Mouse (Mus musculus): ENCODE results near the gene Camk2d. TPM values are rescaled to one million over a fixed set of nuclear protein-coding genes. Genes with fewer than 3 reads are reported as not detected.
A peak's percentile ranks its signal among the peaks of the same experiment; 100 is the strongest.

The Camk2d gene
- polyA plus RNA-seq, 1 experiment from 2014 or later: 20.6 TPM

DNA sequence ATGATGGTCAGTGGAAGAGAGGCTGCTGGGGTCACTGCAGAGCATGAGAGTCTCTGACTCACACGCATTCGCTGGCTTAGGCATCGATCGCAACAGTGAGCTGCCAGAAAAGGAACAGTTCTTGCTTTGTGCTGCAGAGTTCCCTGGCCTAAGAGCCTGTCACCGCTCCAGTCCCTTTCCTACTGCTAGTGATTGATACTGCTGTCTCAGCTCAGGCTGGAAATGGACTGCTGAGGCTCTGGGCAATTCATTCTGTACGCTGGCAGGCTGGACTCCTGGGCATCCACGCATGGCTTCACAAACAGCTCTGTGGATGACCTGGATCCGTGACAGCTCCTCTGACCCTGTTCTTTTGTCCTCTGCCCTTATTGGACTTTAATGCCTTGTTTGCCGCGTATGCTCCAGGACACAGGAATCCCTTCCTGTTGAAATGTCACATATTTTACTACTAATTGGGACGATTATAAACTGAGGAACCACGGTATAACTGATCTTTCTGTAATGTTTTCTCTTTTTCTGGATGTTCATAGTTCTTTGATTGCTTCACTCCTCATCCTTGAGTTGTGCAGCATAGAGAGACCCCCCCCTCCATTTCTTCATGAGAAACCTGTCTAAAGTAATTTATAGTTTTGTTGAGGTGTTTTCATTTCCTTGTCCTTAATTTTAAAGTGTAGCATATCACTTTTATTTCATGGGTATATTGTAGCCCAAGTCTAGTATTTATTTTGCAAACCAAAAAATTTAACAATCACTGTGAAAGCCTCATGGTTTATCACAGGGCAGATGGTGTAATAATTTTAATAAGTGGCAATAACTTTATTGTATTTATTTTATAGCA is 99.6 kb downstream of the Camk2d start:
- 0 out of 2 replicates have a peak overlapping the region, but pooled peaks have one; percentile 16 for H3K9ac ChIP-seq (ENCODE audit: low read depth, low read length)
- WGBS: 17% methylated on average over 12 of the region's 12 CpGs
- no peaks in the 10 kb centered on the region for H3K27me3 ChIP-seq (ENCODE audit: control insufficient read depth, insufficient read depth, low read length)
- ATAC-seq (ENCODE audit: low FRiP score): peak; percentile 93
- no peak overlapping the region for H3K4me3 ChIP-seq (ENCODE audit: low read depth, low read length)
- DNase-seq (ENCODE audit: low spot score): peak; percentile 51
- peak overlapping the region; percentile 26; the same call in 1 of the 2 replicates for H3K4me2 ChIP-seq (replicated peaks; ENCODE audit: low read depth, low read length)
- no peaks in the 10 kb centered on the region for H3K9me3 ChIP-seq (ENCODE audit: control insufficient read depth, low read length)
- 0 out of 2 replicates have a peak overlapping the region, but pooled peaks have one; percentile 45 for H3K27ac ChIP-seq (ENCODE audit: low read depth, low read length)
- no peaks in the 10 kb centered on the region for H3K36me3 ChIP-seq (ENCODE audit: control insufficient read depth, insufficient read depth, low read length)
- no peaks in the 10 kb centered on the region for H3K4me1 ChIP-seq (replicated peaks; ENCODE audit: control insufficient read depth, insufficient read depth, low read length)

GRCm38 (mm10) chr3:126696620-126697019 is 100.5 kb downstream of the Camk2d start:
- Histone ChIP-seq H3K9me3 (ENCODE audit: control insufficient read depth, low read length) (no peaks in the 10 kb centered on the region), H3K4me2 (replicated peaks; ENCODE audit: low read depth, low read length) (no peak overlapping the region), H3K4me1 (replicated peaks; ENCODE audit: control insufficient read depth, insufficient read depth, low read length) (no peaks in the 10 kb centered on the region), H3K36me3 (ENCODE audit: control insufficient read depth, insufficient read depth, low read length) (no peaks in the 10 kb centered on the region), H3K9ac (ENCODE audit: low read depth, low read length) (no peak overlapping the region), H3K4me3 (ENCODE audit: low read depth, low read length) (no peak overlapping the region), H3K27ac (ENCODE audit: low read depth, low read length) (no peak overlapping the region), H3K27me3 (ENCODE audit: control insufficient read depth, insufficient read depth, low read length) (no peaks in the 10 kb centered on the region)
- DNase-seq (ENCODE audit: low spot score): no peak
- no peak for ATAC-seq (ENCODE audit: low FRiP score)
- WGBS: 84% methylated on average over 6 of the region's 6 CpGs

GRCm38 (mm10) chr3:126699740-126700139 is 103.6 kb downstream of the Camk2d start:
- Histone ChIP-seq H3K9ac (ENCODE audit: low read depth, low read length) (no peak overlapping the region), H3K4me3 (ENCODE audit: low read depth, low read length) (no peak overlapping the region), H3K27me3 (ENCODE audit: control insufficient read depth, insufficient read depth, low read length) (no peaks in the 10 kb centered on the region), H3K27ac (ENCODE audit: low read depth, low read length) (no peak overlapping the region), H3K4me2 (replicated peaks; ENCODE audit: low read depth, low read length) (no peak overlapping the region), H3K36me3 (ENCODE audit: control insufficient read depth, insufficient read depth, low read length) (no peaks in the 10 kb centered on the region), H3K9me3 (ENCODE audit: control insufficient read depth, low read length) (no peaks in the 10 kb centered on the region), H3K4me1 (replicated peaks; ENCODE audit: control insufficient read depth, insufficient read depth, low read length) (no peaks in the 10 kb centered on the region)
- WGBS: 77% methylated on average over 3 of the region's 3 CpGs
- ATAC-seq (ENCODE audit: low FRiP score) (no peak), DNase-seq (ENCODE audit: low spot score) (no peak)

GRCm38 (mm10) chr3:126701067-126701466 is 105.0 kb downstream of the Camk2d start:
- Histone ChIP-seq H3K36me3 (ENCODE audit: control insufficient read depth, insufficient read depth, low read length) (no peaks in the 10 kb centered on the region), H3K9ac (ENCODE audit: low read depth, low read length) (no peak overlapping the region), H3K27me3 (ENCODE audit: control insufficient read depth, insufficient read depth, low read length) (no peaks in the 10 kb centered on the region), H3K27ac (ENCODE audit: low read depth, low read length) (no peak overlapping the region), H3K4me1 (replicated peaks; ENCODE audit: control insufficient read depth, insufficient read depth, low read length) (no peaks in the 10 kb centered on the region), H3K9me3 (ENCODE audit: control insufficient read depth, low read length) (no peaks in the 10 kb centered on the region), H3K4me2 (replicated peaks; ENCODE audit: low read depth, low read length) (no peak overlapping the region), H3K4me3 (ENCODE audit: low read depth, low read length) (no peak overlapping the region)
- DNase-seq (ENCODE audit: low spot score) (no peak), ATAC-seq (ENCODE audit: low FRiP score) (no peak)
- WGBS: 96% methylated on average over 6 of the region's 6 CpGs

- H3K9me3 ChIP-seq (ENCODE audit: control insufficient read depth, low read length): no peaks in the 10 kb centered on the region
- 89% methylated on average over 6 of the region's 6 CpGs for WGBS
- no peaks in the 10 kb centered on the region for H3K27me3 ChIP-seq (ENCODE audit: control insufficient read depth, insufficient read depth, low read length)
- ATAC-seq (ENCODE audit: low FRiP score) (no peak), DNase-seq (ENCODE audit: low spot score) (no peak)
- H3K4me1 ChIP-seq (replicated peaks; ENCODE audit: control insufficient read depth, insufficient read depth, low read length): no peaks in the 10 kb centered on the region
- H3K9ac ChIP-seq (ENCODE audit: low read depth, low read length): no peak overlapping the region
- H3K36me3 ChIP-seq (ENCODE audit: control insufficient read depth, insufficient read depth, low read length): no peaks in the 10 kb centered on the region
- no peak overlapping the region for H3K4me2 ChIP-seq (replicated peaks; ENCODE audit: low read depth, low read length)
- H3K4me3 ChIP-seq (ENCODE audit: low read depth, low read length): no peak overlapping the region
- H3K27ac ChIP-seq (ENCODE audit: low read depth, low read length): no peak overlapping the region
Measured at GRCm38 (mm10) chr3:126701586-126701985, 105.5 kb downstream of the Camk2d start.

- Histone ChIP-seq H3K9ac (ENCODE audit: low read depth, low read length) (no peak overlapping the region), H3K27ac (ENCODE audit: low read depth, low read length) (no peak overlapping the region), H3K27me3 (ENCODE audit: control insufficient read depth, insufficient read depth, low read length) (no peaks in the 10 kb centered on the region), H3K9me3 (ENCODE audit: control insufficient read depth, low read length) (no peaks in the 10 kb centered on the region), H3K4me2 (replicated peaks; ENCODE audit: low read depth, low read length) (no peak overlapping the region), H3K4me1 (replicated peaks; ENCODE audit: control insufficient read depth, insufficient read depth, low read length) (no peaks in the 10 kb centered on the region), H3K36me3 (ENCODE audit: control insufficient read depth, insufficient read depth, low read length) (no peaks in the 10 kb centered on the region), H3K4me3 (ENCODE audit: low read depth, low read length) (no peak overlapping the region)
- no peak for DNase-seq (ENCODE audit: low spot score)
- WGBS: 89% methylated on average over 1 of the region's 1 CpGs
- ATAC-seq (ENCODE audit: low FRiP score): no peak
Measured at GRCm38 (mm10) chr3:126705490-126705889, 109.4 kb downstream of the Camk2d start.

- H3K36me3 ChIP-seq (ENCODE audit: control insufficient read depth, insufficient read depth, low read length): no peaks in the 10 kb centered on the region
- no peak overlapping the region for H3K4me3 ChIP-seq (ENCODE audit: low read depth, low read length)
- no peak overlapping the region for H3K27ac ChIP-seq (ENCODE audit: low read depth, low read length)
- no peaks in the 10 kb centered on the region for H3K9me3 ChIP-seq (ENCODE audit: control insufficient read depth, low read length)
- no peaks in the 10 kb centered on the region for H3K27me3 ChIP-seq (ENCODE audit: control insufficient read depth, insufficient read depth, low read length)
- WGBS: 66% methylated on average over 1 of the region's 1 CpGs
- H3K9ac ChIP-seq (ENCODE audit: low read depth, low read length): no peak overlapping the region
- no peaks in the 10 kb centered on the region for H3K4me1 ChIP-seq (replicated peaks; ENCODE audit: control insufficient read depth, insufficient read depth, low read length)
- no peak overlapping the region for H3K4me2 ChIP-seq (replicated peaks; ENCODE audit: low read depth, low read length)
- DNase-seq (ENCODE audit: low spot score) (no peak), ATAC-seq (ENCODE audit: low FRiP score) (no peak)
Measured at GRCm38 (mm10) chr3:126714281-126714680, 118.2 kb downstream of the Camk2d start.

- no peak for ATAC-seq (ENCODE audit: low FRiP score)
- no peak for DNase-seq (ENCODE audit: low spot score)
- WGBS: 82% methylated on average over 5 of the region's 5 CpGs
- Histone ChIP-seq H3K4me3 (ENCODE audit: low read depth, low read length) (no peak overlapping the region), H3K27ac (ENCODE audit: low read depth, low read length) (no peak overlapping the region), H3K36me3 (ENCODE audit: control insufficient read depth, insufficient read depth, low read length) (no peaks in the 10 kb centered on the region), H3K4me2 (replicated peaks; ENCODE audit: low read depth, low read length) (no peak overlapping the region), H3K9ac (ENCODE audit: low read depth, low read length) (no peak overlapping the region), H3K9me3 (ENCODE audit: control insufficient read depth, low read length) (no peaks in the 10 kb centered on the region), H3K27me3 (ENCODE audit: control insufficient read depth, insufficient read depth, low read length) (no peaks in the 10 kb centered on the region), H3K4me1 (replicated peaks; ENCODE audit: control insufficient read depth, insufficient read depth, low read length) (no peaks in the 10 kb centered on the region)
Measured at GRCm38 (mm10) chr3:126723021-126723449, 126.9 kb downstream of the Camk2d start.

DNA sequence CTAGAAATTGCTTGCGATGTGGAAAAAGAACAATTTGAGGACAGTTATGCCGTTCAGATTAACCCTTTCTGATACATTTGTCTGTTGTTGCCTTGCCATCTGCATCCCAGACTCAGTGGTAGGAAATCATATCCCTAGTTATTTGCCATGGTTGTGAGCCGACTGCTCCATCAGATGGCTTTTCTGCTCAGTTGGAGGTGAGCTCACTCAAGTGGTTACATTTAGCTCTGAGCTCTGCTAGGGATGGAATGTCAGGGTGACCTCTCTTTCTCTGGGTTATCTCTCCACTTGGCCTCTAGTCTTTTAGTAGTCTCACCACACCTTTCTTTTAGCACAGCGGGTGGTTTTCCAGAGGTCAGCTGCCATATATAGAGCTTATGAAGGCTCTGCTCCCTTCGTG is 127.4 kb downstream of the Camk2d start:
- no peaks in the 10 kb centered on the region for H3K27me3 ChIP-seq (ENCODE audit: control insufficient read depth, insufficient read depth, low read length)
- no peak overlapping the region for H3K27ac ChIP-seq (ENCODE audit: low read depth, low read length)
- H3K4me1 ChIP-seq (replicated peaks; ENCODE audit: control insufficient read depth, insufficient read depth, low read length): no peaks in the 10 kb centered on the region
- H3K36me3 ChIP-seq (ENCODE audit: control insufficient read depth, insufficient read depth, low read length): no peaks in the 10 kb centered on the region
- DNase-seq (ENCODE audit: low spot score) (no peak), ATAC-seq (ENCODE audit: low FRiP score) (no peak)
- 77% methylated on average over 5 of the region's 5 CpGs for WGBS
- H3K4me3 ChIP-seq (ENCODE audit: low read depth, low read length): no peak overlapping the region
- H3K9me3 ChIP-seq (ENCODE audit: control insufficient read depth, low read length): no peaks in the 10 kb centered on the region
- H3K4me2 ChIP-seq (replicated peaks; ENCODE audit: low read depth, low read length): no peak overlapping the region
- H3K9ac ChIP-seq (ENCODE audit: low read depth, low read length): no peak overlapping the region

All from hindbrain, embryonic 11.5 days (tissue).